Mouse (Mus musculus) thymus, postnatal 10 days (tissue): ENCODE results near the gene Cdc40.
"Not testable (repeated sequence)": the region's sequence is repeated elsewhere in the genome, so short reads cannot be mapped to it uniquely, and the experiment has no call there.

Experiments
- DNase-seq, 2 experiments: peaks; one replicate each; pipeline ENCODE4 v3.0.0; 2021; ENCODE audit warnings: low spot score in 2 of 2

Gene Cdc40

GRCm38 (mm10) chr10:40868081-40868480 lies 15.0 kb downstream of the Cdc40 start:
- DNase-seq, result no peak

GRCm38 (mm10) chr10:40857599-40857998 lies 25.5 kb downstream of the Cdc40 start:
- DNase-seq, result no peak

GRCm38 (mm10) chr10:40856703-40857102 lies 26.4 kb downstream of the Cdc40 start:
- no peak for DNase-seq

- DNase-seq, result no peak
Measured at GRCm38 (mm10) chr10:40855616-40856015, 27.5 kb downstream of the Cdc40 start.

- DNase-seq, result no peak
Measured at GRCm38 (mm10) chr10:40851138-40851537, 32.0 kb downstream of the Cdc40 start.

- DNase-seq, result no peak
Measured at GRCm38 (mm10) chr10:40850644-40851043, 32.5 kb downstream of the Cdc40 start.

- no peak for DNase-seq
Measured at GRCm38 (mm10) chr10:40847176-40847874, 35.8 kb downstream of the Cdc40 start.

GRCm38 (mm10) chr10:40845626-40846025 lies 37.5 kb downstream of the Cdc40 start:
- no peak for DNase-seq

GRCm38 (mm10) chr10:40844546-40844945 lies 38.6 kb downstream of the Cdc40 start:
- no peak for DNase-seq

GRCm38 (mm10) chr10:40843841-40844240 lies 39.3 kb downstream of the Cdc40 start:
- DNase-seq, result no peak

- no peak for DNase-seq
Measured at GRCm38 (mm10) chr10:40840086-40840485, 43.0 kb downstream of the Cdc40 start.

- DNase-seq, result no peak
Measured at GRCm38 (mm10) chr10:40831267-40831666, 51.8 kb downstream of the Cdc40 start.

GRCm38 (mm10) chr10:40830312-40830711 lies 52.8 kb downstream of the Cdc40 start:
- no peak for DNase-seq

GRCm38 (mm10) chr10:40827706-40828105 lies 55.4 kb downstream of the Cdc40 start:
- no peak for DNase-seq

GRCm38 (mm10) chr10:40825952-40826351 lies 57.2 kb downstream of the Cdc40 start:
- no peak for DNase-seq

GRCm38 (mm10) chr10:40816471-40816870 lies 66.6 kb downstream of the Cdc40 start:
- no peak for DNase-seq

- DNase-seq, result no peak
Measured at GRCm38 (mm10) chr10:40813627-40814026, 69.5 kb downstream of the Cdc40 start.

- DNase-seq, result not testable (repeated sequence)
Measured at GRCm38 (mm10) chr10:40809411-40809910, 73.7 kb downstream of the Cdc40 start.

GRCm38 (mm10) chr10:40806221-40806620 lies 76.9 kb downstream of the Cdc40 start:
- DNase-seq, result no peak

GRCm38 (mm10) chr10:40805221-40805620 lies 77.9 kb downstream of the Cdc40 start:
- DNase-seq, result no peak

GRCm38 (mm10) chr10:40792115-40792514 lies 91.0 kb downstream of the Cdc40 start:
- no peak for DNase-seq

- DNase-seq, result no peak
Measured at GRCm38 (mm10) chr10:40790406-40790805, 92.7 kb downstream of the Cdc40 start.
